Mouse (Mus musculus) heart, postnatal 10 days (tissue): ENCODE measurements at regions not wholly inside any gene's neighbourhood (a gene's known extent, or its start where the extent isn't known, plus 50 kb on each side); places are given as distances from the start of the nearest gene placed in this dataset.

ENCODE experiments used
- DNase-seq, 2 experiments: peaks; one replicate each; pipeline ENCODE4 v3.0.0; 2021
- intact Hi-C: fragments of 180-260 bp; cut with DNase I; formaldehyde crosslinking; loops from one replicate; pipeline ENCODE4 v1.15.1; 2025

DNA sequence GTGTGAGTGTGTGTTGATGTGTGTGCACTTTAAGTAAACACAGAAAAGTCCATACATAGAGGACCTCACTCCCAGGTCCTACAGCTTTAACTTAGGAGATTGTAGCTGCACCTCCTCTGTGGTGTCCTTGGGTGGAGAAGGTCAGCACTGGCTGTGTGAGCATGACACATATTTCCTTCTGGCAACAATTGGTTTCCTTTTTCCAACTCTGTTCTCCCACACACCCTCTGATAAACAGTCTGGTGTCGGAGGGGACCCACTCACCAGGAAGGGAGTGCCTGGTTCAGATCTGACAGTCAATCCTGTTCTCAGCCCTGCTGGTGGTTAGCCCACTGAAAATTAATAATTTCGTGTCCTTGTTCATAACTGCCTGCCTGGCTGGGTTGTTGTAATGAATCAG lies 276.7 kb downstream of the Ccdc91 start:
- peak; percentile 18 to 32 for DNase-seq
- intact Hi-C loops = no loop called here

GRCm38 (mm10) chr6:147753828-147754227 lies 278.2 kb downstream of the Ccdc91 start:
- DNase-seq = no peak
- intact Hi-C loops = no loop called here

- intact Hi-C loops = no loop called here
- DNase-seq = no peak
These were observed 280.3 kb downstream of the Ccdc91 start for GRCm38 (mm10) chr6:147755750-147756523.

DNA sequence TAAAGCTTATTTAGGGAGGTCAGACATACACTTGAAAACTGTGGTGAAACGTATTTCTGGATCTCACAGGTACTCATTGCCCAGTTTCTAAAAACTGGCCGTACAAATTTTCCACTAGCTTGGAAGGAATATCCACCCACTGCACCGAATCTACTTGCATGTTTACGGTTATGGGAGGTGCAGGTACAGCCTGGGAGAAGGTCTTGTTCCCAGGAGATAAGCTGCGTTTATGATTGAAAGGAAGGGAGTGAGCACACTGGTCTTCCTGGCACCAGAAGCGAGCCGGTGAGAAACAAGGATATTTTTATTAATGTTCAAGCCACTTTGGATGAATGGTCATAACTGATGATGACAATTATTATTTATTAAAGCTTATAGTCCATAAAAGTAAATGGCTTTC lies 283.9 kb downstream of the Ccdc91 start:
- no peak for DNase-seq
- intact Hi-C loops = no loop called here

DNA sequence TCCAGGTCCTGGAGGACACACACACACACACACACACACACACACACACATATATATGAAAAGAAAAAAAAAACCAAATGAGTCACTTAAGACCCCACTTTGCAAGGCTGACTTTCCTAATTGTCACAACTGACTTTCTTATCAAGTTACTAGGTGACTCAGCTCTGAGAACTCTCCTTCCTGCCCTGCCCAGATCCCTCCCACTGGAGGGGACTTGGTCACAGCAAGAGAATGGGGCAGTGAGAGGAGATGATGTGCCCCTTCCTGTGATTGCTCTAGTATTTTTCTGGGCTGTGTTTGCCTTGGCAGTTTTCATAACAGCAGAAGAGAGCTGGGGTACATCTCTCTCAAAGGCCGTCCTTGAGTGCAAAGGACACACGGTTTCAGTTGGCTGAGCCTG lies 284.5 kb downstream of the Ccdc91 start:
- intact Hi-C loops = no loop called here
- no peak for DNase-seq

GRCm38 (mm10) chr6:147765241-147765640 lies 281.8 kb upstream of the Far2 start:
- no peak for DNase-seq
- intact Hi-C loops = no loop called here

DNA sequence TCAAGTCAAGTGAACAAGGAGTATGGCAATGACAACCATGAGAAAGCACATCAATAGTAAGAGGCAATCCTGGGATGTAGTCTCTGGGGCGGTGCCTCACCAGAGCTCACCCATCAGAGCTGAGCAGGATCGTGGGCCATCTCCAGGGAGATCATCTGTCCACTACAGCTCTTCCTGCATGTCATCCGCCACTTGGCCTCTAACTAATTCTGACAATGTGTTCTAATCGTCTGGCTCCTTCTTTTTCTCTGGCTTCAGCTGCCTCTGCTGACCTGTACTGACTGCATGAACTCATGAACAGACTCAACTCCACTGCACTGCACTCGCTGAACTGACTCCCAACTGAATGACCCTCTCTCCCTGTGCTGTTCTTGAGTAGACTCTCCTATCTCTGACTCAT lies 277.9 kb upstream of the Far2 start:
- DNase-seq = no peak
- intact Hi-C loops = no loop called here

DNA sequence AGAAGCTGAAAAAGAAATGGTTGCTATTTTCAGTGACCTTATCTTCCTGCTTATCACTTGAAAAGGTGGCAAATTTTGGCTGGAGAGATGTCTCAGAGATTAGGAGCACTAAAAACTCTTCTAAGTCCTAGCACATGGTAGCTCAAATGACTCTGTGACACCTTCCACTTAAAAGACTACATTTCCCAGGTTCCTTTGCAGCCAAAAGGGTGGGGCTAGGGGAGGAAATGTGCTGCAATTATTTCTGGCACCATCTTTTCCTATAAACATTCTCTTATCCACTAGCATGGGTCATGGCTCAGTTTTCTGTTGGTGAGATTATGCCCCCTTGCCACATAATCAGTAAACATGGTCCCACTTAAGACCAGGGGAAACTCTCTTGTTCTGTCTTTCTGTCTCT lies 277.0 kb upstream of the Far2 start:
- DNase-seq = no peak
- intact Hi-C loops = no loop called here

- intact Hi-C loops = no loop called here
- DNase-seq = peak; percentile 24 to 34
These were observed 275.6 kb upstream of the Far2 start for GRCm38 (mm10) chr6:147771411-147771810.

- no peak for DNase-seq
- intact Hi-C loops = no loop called here
These were observed 273.2 kb upstream of the Far2 start for GRCm38 (mm10) chr6:147773904-147774303.

- no peak for DNase-seq
- intact Hi-C loops = no loop called here
These were observed 272.4 kb upstream of the Far2 start for GRCm38 (mm10) chr6:147774626-147775025.

DNA sequence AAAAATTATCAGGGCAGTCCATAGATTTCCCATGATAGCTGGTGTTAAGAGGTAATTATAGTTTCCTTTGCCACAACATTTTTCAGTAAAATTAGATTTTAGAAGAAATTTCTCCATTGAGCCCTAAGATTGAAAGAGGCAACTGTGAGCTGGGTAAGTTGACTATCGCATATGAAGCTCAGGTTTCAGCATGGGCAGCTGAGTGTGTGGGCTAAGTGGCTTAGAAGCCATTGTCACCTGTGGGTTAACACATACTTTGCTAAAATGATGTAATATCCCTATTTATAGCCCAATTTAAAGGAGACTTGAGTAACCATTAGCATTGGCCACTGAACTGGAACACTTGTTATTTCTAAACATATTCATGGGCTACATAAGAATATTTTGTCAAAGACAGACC lies 267.6 kb upstream of the Far2 start:
- intact Hi-C loops = no loop called here

DNA sequence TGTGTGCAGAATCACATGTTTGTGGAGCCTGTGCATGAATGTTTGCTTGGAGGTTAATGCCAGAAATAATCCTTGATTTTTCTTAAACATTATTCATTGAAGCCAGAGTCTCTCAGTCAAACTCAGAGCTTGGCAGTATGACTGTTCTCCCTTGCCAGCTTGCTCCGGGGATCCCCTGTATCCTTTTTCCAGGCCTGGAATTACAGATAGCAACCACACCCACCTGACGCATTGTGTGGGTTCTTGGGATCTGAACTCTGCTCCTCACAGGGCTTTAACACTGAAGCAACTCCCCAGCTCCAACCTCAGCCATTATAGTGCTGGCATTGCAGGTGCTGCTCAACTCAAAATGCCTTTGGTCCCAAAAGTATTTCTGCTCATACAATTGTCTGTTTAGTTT lies 262.8 kb upstream of the Far2 start:
- no peak for DNase-seq
- intact Hi-C loops = no loop called here

More for the DNA sequence above, 267.6 kb upstream of the Far2 start:
- DNase-seq = no peak

DNA sequence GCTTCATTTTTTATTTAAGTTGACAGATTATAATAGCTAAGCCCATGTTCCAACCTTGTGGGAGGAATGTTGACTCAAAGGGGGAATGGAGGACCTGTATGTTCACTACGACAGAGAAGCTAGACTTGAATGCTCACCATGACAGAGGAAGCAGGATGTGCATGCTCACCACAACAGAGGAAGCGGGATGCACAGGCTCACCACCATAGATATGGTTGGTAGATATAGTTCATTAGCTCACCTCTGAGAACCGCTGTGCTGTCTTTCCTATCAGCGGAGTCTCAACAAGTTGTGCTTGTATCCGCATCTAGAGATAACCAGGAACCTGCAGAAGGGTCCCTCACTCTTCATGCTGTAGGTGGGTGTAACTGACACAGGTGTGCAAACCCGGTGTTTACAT lies 262.2 kb upstream of the Far2 start:
- intact Hi-C loops = no loop called here
- DNase-seq = no peak

GRCm38 (mm10) chr6:147788095-147788494 lies 259.0 kb upstream of the Far2 start:
- intact Hi-C loops = no loop called here
- no peak for DNase-seq

- no peak for DNase-seq
- intact Hi-C loops = no loop called here
These were observed 257.9 kb upstream of the Far2 start for GRCm38 (mm10) chr6:147789112-147789511.

- intact Hi-C loops = no loop called here
These were observed 253.2 kb upstream of the Far2 start for GRCm38 (mm10) chr6:147793811-147794210.

DNA sequence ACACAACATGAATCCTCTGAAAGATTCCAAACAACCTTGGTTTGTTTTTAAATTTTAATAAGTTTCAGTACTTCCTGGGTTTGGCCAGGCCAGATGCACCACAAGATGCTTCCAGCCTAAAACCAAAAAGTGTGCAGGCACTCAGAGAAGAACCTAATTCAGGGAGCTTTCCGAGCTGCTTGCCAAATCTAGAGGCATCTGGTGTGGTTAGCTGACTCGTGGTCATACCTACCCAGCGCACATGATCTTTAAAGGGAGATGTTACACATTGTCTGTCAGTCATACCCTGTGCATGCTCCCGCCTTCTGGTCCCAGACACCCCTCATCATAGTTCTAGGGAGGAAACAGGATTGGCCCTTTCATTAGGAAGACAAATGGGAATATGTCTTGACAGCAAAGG lies 252.7 kb upstream of the Far2 start:
- intact Hi-C loops = no loop called here

More at GRCm38 (mm10) chr6:147793811-147794210, 253.2 kb upstream of the Far2 start:
- no peak for DNase-seq

GRCm38 (mm10) chr6:147799009-147799727 lies 247.9 kb upstream of the Far2 start:
- intact Hi-C loops = no loop called here
- DNase-seq = no peak

More for the DNA sequence above, 252.7 kb upstream of the Far2 start:
- DNase-seq = no peak

DNA sequence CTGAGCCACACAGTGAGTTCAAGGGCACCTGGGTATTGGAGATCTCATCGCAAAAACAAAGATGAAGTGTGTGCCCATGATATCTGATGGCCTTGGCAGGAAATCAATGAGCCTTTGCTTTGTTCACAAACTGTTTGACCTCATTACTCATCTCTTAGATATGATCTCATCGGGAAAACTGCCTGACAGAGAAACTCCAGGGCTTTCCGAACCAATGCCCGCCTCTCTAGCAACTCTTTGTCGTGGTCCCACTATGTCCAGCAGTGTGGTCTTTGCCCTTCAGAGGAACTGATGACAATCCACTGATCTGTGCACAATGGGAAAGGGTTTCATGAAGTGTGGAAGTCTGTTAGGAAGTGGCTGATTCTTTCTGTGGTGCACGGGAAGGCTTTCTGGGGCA lies 247.2 kb upstream of the Far2 start:
- DNase-seq = no peak
- intact Hi-C loops = no loop called here

DNA sequence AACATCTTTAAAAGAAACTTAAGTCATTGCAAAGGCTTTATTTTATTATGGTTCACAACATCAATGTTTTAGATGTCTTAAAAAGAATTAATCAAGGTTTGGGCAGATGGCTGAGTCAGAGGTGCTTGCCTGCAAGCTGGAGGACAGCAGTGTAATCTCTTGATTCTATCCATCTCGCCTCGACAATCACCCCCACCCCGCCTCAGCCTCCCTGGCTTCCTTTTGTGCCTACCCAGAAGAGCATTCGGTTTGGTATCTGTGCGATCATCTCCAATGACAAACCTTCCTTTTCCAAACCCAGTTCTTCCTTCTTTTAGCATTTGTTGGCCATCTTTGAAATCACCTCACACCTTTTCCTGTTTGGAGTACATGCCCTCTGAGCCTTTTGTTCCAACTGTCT lies 246.2 kb upstream of the Far2 start:
- no peak for DNase-seq
- intact Hi-C loops = no loop called here

DNA sequence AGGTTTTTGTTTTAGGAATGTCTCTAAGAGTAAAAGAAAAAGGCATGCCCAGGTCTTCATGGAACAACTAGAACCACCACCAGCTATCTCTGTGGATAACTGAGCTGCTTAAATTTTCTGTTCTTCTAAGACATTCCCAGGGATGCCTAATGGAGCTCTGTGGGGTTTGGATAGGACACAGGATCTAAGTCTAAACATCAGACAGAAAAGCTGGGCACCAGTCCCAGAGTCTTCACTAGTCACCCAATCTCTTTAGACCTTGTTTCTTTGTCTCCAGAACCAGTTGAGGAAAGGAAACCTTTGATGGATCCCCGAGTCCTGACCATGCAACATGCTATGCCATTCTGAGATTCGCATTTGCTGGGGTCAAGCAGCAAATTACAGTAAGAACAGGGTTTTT lies 243.2 kb upstream of the Far2 start:
- intact Hi-C loops = no loop called here
- DNase-seq = no peak
